Mouse (Mus musculus): Measurements from ENCODE around the gene Gpr39.
A peak's percentile ranks its signal among the peaks of the same experiment; 100 is the strongest.

Gpr39 gene

GRCm38 (mm10) chr1:125694338-125694737 is 17.5 kb downstream of the Gpr39 start:
- no peak for DNase-seq (ENCODE audit: low read depth, low spot score)

GRCm38 (mm10) chr1:125701101-125701590 is 24.4 kb downstream of the Gpr39 start:
- DNase-seq (ENCODE audit: low read depth, low spot score) = no peak

- DNase-seq (ENCODE audit: low read depth, low spot score) = peak; percentile 19
Measured at GRCm38 (mm10) chr1:125701773-125702172, 25.0 kb downstream of the Gpr39 start.

- DNase-seq (ENCODE audit: low read depth, low spot score) = no peak
Measured at GRCm38 (mm10) chr1:125702326-125702725, 25.5 kb downstream of the Gpr39 start.

GRCm38 (mm10) chr1:125705412-125705811 is 28.6 kb downstream of the Gpr39 start:
- peak; percentile 59 for DNase-seq (ENCODE audit: low read depth, low spot score)

GRCm38 (mm10) chr1:125715286-125715685 is 38.5 kb downstream of the Gpr39 start:
- peak; percentile 77 for DNase-seq (ENCODE audit: low read depth, low spot score)

- DNase-seq (ENCODE audit: low read depth, low spot score) = no peak
Measured at GRCm38 (mm10) chr1:125716241-125716640, 39.4 kb downstream of the Gpr39 start.

GRCm38 (mm10) chr1:125717906-125718305 is 41.1 kb downstream of the Gpr39 start:
- no peak for DNase-seq (ENCODE audit: low read depth, low spot score)

- no peak for DNase-seq (ENCODE audit: low read depth, low spot score)
Measured at GRCm38 (mm10) chr1:125719127-125719526, 42.3 kb downstream of the Gpr39 start.

- no peak for DNase-seq (ENCODE audit: low read depth, low spot score)
Measured at GRCm38 (mm10) chr1:125721104-125721758, 44.4 kb downstream of the Gpr39 start.

GRCm38 (mm10) chr1:125724304-125724703 is 47.5 kb downstream of the Gpr39 start:
- DNase-seq (ENCODE audit: low read depth, low spot score) = no peak

GRCm38 (mm10) chr1:125729025-125729565 is 52.3 kb downstream of the Gpr39 start:
- no peak for DNase-seq (ENCODE audit: low read depth, low spot score)

- peak; percentile 65 for DNase-seq (ENCODE audit: low read depth, low spot score)
Measured at GRCm38 (mm10) chr1:125729731-125730536, 53.1 kb downstream of the Gpr39 start.

- no peak for DNase-seq (ENCODE audit: low read depth, low spot score)
Measured at GRCm38 (mm10) chr1:125730537-125730880, 53.7 kb downstream of the Gpr39 start.

GRCm38 (mm10) chr1:125731854-125732253 is 55.1 kb downstream of the Gpr39 start:
- DNase-seq (ENCODE audit: low read depth, low spot score) = no peak

GRCm38 (mm10) chr1:125744766-125745165 is 68.0 kb downstream of the Gpr39 start:
- peak; percentile 74 for DNase-seq (ENCODE audit: low read depth, low spot score)

- DNase-seq (ENCODE audit: low read depth, low spot score) = no peak
Measured at GRCm38 (mm10) chr1:125755335-125755996, 78.7 kb downstream of the Gpr39 start.

GRCm38 (mm10) chr1:125759972-125760695 is 83.3 kb downstream of the Gpr39 start:
- no peak for DNase-seq (ENCODE audit: low read depth, low spot score)

GRCm38 (mm10) chr1:125760696-125761025 is 83.9 kb downstream of the Gpr39 start:
- no peak for DNase-seq (ENCODE audit: low read depth, low spot score)

- DNase-seq (ENCODE audit: low read depth, low spot score) = no peak
Measured at GRCm38 (mm10) chr1:125762076-125762475, 85.3 kb downstream of the Gpr39 start.

GRCm38 (mm10) chr1:125789804-125790203 is 113.0 kb downstream of the Gpr39 start:
- peak; percentile 25 for DNase-seq (ENCODE audit: low read depth, low spot score)

GRCm38 (mm10) chr1:125800506-125800905 is 123.7 kb downstream of the Gpr39 start:
- DNase-seq (ENCODE audit: low read depth, low spot score) = no peak
